Comparison of ENCODE assay signal across 9 mouse cellular contexts in the genomic region with DNA sequence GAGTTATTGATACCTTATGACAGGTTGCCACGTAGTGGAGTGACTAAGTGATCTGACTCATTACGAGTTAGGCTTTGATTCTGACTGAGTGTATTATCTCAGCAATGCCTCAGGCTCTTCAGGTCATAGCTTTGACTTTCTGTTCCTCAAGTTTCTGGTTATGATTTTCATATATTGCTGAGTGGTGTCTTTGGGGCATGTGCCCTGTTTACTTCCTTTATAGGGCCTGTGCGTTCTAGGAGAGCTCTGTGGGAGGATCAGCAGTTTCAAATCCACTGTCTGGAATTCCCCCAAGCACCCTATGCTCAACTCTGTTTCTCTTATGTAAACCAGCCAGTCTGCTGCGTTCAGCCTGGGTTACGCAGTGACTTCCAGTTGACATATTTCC. TPM values are rescaled to one million over a fixed set of nuclear protein-coding genes. Genes with fewer than 3 reads are reported as not detected.
A peak's percentile ranks its signal among the peaks of the same experiment; 100 is the strongest.
DNase-seq lines count a peak whose midpoint lies in the region; ATAC-seq and TF ChIP-seq lines count a peak whose summit lies in the region.
"Had no signal": no experiment of that assay in that cellular context is flagged by ENCODE, and none has a peak within 500 bp of the region (broad histone marks: within the 10 kb centered on the region; RNA-seq: fewer than 3 reads in every experiment).

No protein-coding gene starts in this region.

- TF ChIP-seq CTCF in layer of hippocampus, adult 2 months (conservative IDR thresholded peaks at IDR 0.05), result no peak
- no peak for TF ChIP-seq CTCF in small intestine, adult 2 months (IDR thresholded peaks at IDR 0.05; ENCODE audit: extremely low read depth, insufficient read length, insufficient replicate concordance, low read depth, low read length)
- TF ChIP-seq CTCF in midbrain, postnatal 0 days (IDR thresholded peaks at IDR 0.05), result no peak

- WGBS in intestine, embryonic 15.5 days, result 43% methylated on average over 5 of the region's 5 CpGs
- 47% methylated on average over 5 of the region's 5 CpGs for WGBS in small intestine, adult 2 months
- WGBS in midbrain, postnatal 0 days, result 81% methylated on average over 5 of the region's 5 CpGs

- H3K27ac ChIP-seq in layer of hippocampus, adult 2 months, result peak overlapping the region; percentile 11; the same call in 1 of the 2 replicates
- 0 out of 2 replicates have a peak overlapping the region, but pooled peaks have one; percentile 27 for H3K27ac ChIP-seq in intestine, embryonic 15.5 days
- H3K27ac ChIP-seq in small intestine, adult 2 months (ENCODE audit: insufficient read depth, low read depth, low read length), result peak overlapping the region; percentile 97
- no peak overlapping the region for H3K27ac ChIP-seq in midbrain, postnatal 0 days (ENCODE audit: low read depth, low read length)

- no peak; the same call in 1 of the 2 replicates for TF ChIP-seq POLR2A in small intestine, adult 2 months (IDR thresholded peaks at IDR 0.05; ENCODE audit: low read depth, low read length)

- peaks cover 17% of the 10 kb centered on the region for H3K4me1 ChIP-seq in intestine, embryonic 15.5 days (replicated peaks)
- peaks cover 26% of the 10 kb centered on the region for H3K4me1 ChIP-seq in small intestine, adult 2 months (ENCODE audit: control insufficient read depth, insufficient read depth, insufficient read length, low read length)
- no peaks in the 10 kb centered on the region for H3K4me1 ChIP-seq in midbrain, postnatal 0 days (ENCODE audit: insufficient read depth, low read length)

- ATAC-seq in activated CD4-positive, CD25-positive, alpha-beta regulatory T cell, adult 4 months, result peak; percentile 87
- ATAC-seq in intestine, embryonic 15.5 days, result 0 out of 2 replicates have a peak, but pooled peaks have one; percentile 46
- no peak for ATAC-seq in midbrain, postnatal 0 days (ENCODE audit: low FRiP score)

- H3K36me3 ChIP-seq in intestine, embryonic 15.5 days, result no peaks in the 10 kb centered on the region
- no peaks in the 10 kb centered on the region for H3K36me3 ChIP-seq in small intestine, adult 2 months (ENCODE audit: control insufficient read depth, insufficient read depth, low read length)
- no peaks in the 10 kb centered on the region for H3K36me3 ChIP-seq in midbrain, postnatal 0 days (ENCODE audit: insufficient read depth, low read length)

- H3K4me2 ChIP-seq in intestine, embryonic 15.5 days (replicated peaks), result no peak overlapping the region
- H3K4me2 ChIP-seq in midbrain, postnatal 0 days (ENCODE audit: low read depth, low read length, poor library complexity, severe bottlenecking), result no peak overlapping the region

- H3K9me3 ChIP-seq in intestine, embryonic 15.5 days, result no peaks in the 10 kb centered on the region
- no peaks in the 10 kb centered on the region for H3K9me3 ChIP-seq in midbrain, postnatal 0 days (ENCODE audit: low read length)

- no peak overlapping the region for H3K4me3 ChIP-seq in layer of hippocampus, adult 2 months
- no peak overlapping the region for H3K4me3 ChIP-seq in intestine, embryonic 15.5 days (replicated peaks)
- H3K4me3 ChIP-seq in small intestine, adult 2 months (ENCODE audit: low read depth, low read length), result no peak overlapping the region; the same call in 1 of the 2 replicates
- H3K4me3 ChIP-seq in midbrain, postnatal 0 days (ENCODE audit: low read depth, low read length), result no peak overlapping the region

- H3K9ac ChIP-seq in intestine, embryonic 15.5 days, result no peak overlapping the region
- no peak overlapping the region for H3K9ac ChIP-seq in midbrain, postnatal 0 days (replicated peaks; ENCODE audit: low read length, poor library complexity, severe bottlenecking)

- DNase-seq in layer of hippocampus, adult 2 months (ENCODE audit: low spot score in 2 of 2), result no peak
- DNase-seq in layer of hippocampus, postnatal 25 days (ENCODE audit: extremely low spot score in 1 of 2, low spot score in 1 of 2), result no peak
- no peak for DNase-seq in urinary bladder, postnatal 4 days (ENCODE audit: low spot score in 2 of 2)
- DNase-seq in midbrain, postnatal 0 days (ENCODE audit: low spot score), result no peak
- DNase-seq in kidney, postnatal 14 days, result no peak
- DNase-seq: right cerebral cortex, postnatal 14 days had no signal

- no peaks in the 10 kb centered on the region for H3K27me3 ChIP-seq in intestine, embryonic 15.5 days (replicated peaks)
- H3K27me3 ChIP-seq in small intestine, adult 2 months (ENCODE audit: control insufficient read depth, insufficient read depth, low read length), result no peaks in the 10 kb centered on the region
- H3K27me3 ChIP-seq in midbrain, postnatal 0 days (ENCODE audit: insufficient read depth, low read length), result no peaks in the 10 kb centered on the region

RNA-seq across cellular contexts. Expression of a gene that starts 10.7 kb away (rescaled TPM):
- 10 to 100 TPM; 43.4 to 48.3 TPM for total RNA-seq in layer of hippocampus, adult 2 months (2021)
- 10 to 100 TPM; 42.8 to 44.9 TPM for total RNA-seq in layer of hippocampus, postnatal 25 days (2021)
- 10 to 100 TPM; 10.4 to 14.0 TPM for polyA plus RNA-seq in activated CD4-positive, CD25-positive, alpha-beta regulatory T cell, adult 4 months (2017; shearing (Covaris generic))
- polyA plus RNA-seq in intestine, embryonic 15.5 days (2015; fragmentation: Nextera tagmentation; extraction: Ambion mirVana), result 25.8 and 27.4 TPM in 2 replicates
- 16.2 and 48.2 TPM in 2 replicates for polyA plus RNA-seq in small intestine, adult 2 months (2012; rRNA removed)
- total RNA-seq in midbrain, postnatal 0 days (2014; rRNA removed), result 37.5 and 52.8 TPM in 2 replicates
- polyA plus RNA-seq in midbrain, postnatal 0 days (2015; fragmentation: Nextera tagmentation; extraction: Ambion mirVana), result 21.1 and 23.6 TPM in 2 replicates
